Mouse (Mus musculus) hindbrain, embryonic 15.5 days (tissue): ENCODE data around the gene Fibp. TPM values are rescaled to one million over a fixed set of nuclear protein-coding genes. Genes with fewer than 3 reads are reported as not detected.

Experiments
- ATAC-seq: fragments of 200-750 bp; cut with Nextera tagmentation; 2 replicates; pipeline ENCODE4 v1.8.0; 2017; ENCODE audit warnings: low read depth, moderate number of reproducible peaks, moderate TSS enrichment; ENCODE audit not compliant: low FRiP score
- H3K27ac ChIP-seq: fragments of 300-500 bp; sonication (generic); replicated peaks from 2 replicates; pipeline ENCODE4 v1.5.1; 2015; ENCODE audit warnings: mild to moderate bottlenecking, inconsistent platforms
- H3K27me3 ChIP-seq: fragments of 300-500 bp; sonication (generic); 2 replicates; pipeline ENCODE4 v1.6.1; 2015; ENCODE audit warnings: control low read depth, inconsistent platforms
- H3K36me3 ChIP-seq: fragments of 300-500 bp; sonication (generic); 2 replicates; pipeline ENCODE4 v1.6.1; 2015; ENCODE audit warnings: control low read depth, inconsistent platforms
- H3K4me1 ChIP-seq: fragments of 300-500 bp; sonication (generic); replicated peaks from 2 replicates; pipeline ENCODE4 v1.6.1; 2015; ENCODE audit warnings: control low read depth, inconsistent platforms
- H3K4me2 ChIP-seq: fragments of 300-500 bp; sonication (generic); 2 replicates; pipeline ENCODE4 v1.6.1; 2015; ENCODE audit warnings: moderate library complexity, mild to moderate bottlenecking, inconsistent platforms
- H3K4me3 ChIP-seq: fragments of 300-500 bp; sonication (generic); 2 replicates; pipeline ENCODE4 v1.5.1; 2015; ENCODE audit warnings: mild to moderate bottlenecking, inconsistent platforms
- H3K9ac ChIP-seq: fragments of 300-500 bp; sonication (generic); 2 replicates; pipeline ENCODE4 v1.6.1; 2015; ENCODE audit warnings: inconsistent platforms
- H3K9me3 ChIP-seq: fragments of 300-500 bp; sonication (generic); 2 replicates; pipeline ENCODE4 v1.6.1; 2016; ENCODE audit warnings: control low read depth, inconsistent platforms
- WGBS: fragments of 180-500 bp; shearing (Covaris S2); methylation state at CpG from one replicate; pipeline ENCODE4 v1.1.7; 2015; 5-methylcytosine and 5-hydroxymethylcytosine counted together
- polyA plus RNA-seq: library from polyadenylated mRNA; unstranded; fragments of >200 nt; fragmentation: Nextera tagmentation; extraction: Ambion mirVana; gene quantifications from 2 replicates; pipeline ENCODE4 v1.2.1, GENCODE M21; 2015

The Fibp gene
- polyA plus RNA-seq, 1 experiment from 2014 or later = 160 TPM

DNA sequence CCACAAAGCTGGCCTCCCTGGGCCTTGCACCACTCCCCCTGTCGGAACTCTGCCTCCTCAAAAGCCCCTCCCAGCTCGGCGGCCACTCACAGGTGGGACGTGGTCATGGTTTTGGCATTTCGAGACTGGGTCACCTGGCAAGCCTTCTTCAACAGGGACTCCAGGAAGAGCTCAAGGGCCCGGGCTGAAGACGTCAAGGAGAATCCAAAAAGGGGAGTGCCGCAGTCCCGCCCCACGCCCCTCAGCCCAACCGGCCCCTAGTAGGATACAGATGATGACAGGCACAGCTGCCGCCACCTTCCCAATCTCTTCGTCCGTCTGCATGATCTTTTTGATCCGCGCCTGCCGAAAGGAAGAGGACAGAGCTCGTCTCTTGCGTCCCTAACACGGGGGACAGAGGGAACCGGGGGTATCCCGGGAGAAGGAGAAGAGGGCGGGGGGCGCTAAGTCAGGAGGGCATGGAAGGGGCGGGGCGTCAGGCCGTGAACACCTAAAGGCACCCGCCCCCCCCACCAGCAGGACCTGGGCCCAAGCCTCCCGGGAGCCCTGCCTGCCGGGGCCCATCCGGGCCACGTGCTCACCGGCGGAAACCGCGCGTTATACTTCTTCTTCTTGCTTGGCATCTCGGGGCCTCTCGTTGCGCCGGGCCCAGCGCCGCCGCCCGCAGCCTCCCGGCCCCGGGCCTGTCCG lies 36.2 kb upstream of the Fibp start:
- Histone ChIP-seq H3K27ac (peak overlapping the region; percentile 94), H3K4me1 (peaks cover 43% of the 10 kb centered on the region), H3K9me3 (no peaks in the 10 kb centered on the region), H3K4me2 (peak overlapping the region; percentile 92), H3K4me3 (peak overlapping the region; percentile 96), H3K9ac (peak overlapping the region; percentile 92), H3K27me3 (no peaks in the 10 kb centered on the region), H3K36me3 (peaks cover 26% of the 10 kb centered on the region)
- WGBS = under 1% methylated on average over 29 of the region's 48 CpGs
- peak; percentile 71 for ATAC-seq

DNA sequence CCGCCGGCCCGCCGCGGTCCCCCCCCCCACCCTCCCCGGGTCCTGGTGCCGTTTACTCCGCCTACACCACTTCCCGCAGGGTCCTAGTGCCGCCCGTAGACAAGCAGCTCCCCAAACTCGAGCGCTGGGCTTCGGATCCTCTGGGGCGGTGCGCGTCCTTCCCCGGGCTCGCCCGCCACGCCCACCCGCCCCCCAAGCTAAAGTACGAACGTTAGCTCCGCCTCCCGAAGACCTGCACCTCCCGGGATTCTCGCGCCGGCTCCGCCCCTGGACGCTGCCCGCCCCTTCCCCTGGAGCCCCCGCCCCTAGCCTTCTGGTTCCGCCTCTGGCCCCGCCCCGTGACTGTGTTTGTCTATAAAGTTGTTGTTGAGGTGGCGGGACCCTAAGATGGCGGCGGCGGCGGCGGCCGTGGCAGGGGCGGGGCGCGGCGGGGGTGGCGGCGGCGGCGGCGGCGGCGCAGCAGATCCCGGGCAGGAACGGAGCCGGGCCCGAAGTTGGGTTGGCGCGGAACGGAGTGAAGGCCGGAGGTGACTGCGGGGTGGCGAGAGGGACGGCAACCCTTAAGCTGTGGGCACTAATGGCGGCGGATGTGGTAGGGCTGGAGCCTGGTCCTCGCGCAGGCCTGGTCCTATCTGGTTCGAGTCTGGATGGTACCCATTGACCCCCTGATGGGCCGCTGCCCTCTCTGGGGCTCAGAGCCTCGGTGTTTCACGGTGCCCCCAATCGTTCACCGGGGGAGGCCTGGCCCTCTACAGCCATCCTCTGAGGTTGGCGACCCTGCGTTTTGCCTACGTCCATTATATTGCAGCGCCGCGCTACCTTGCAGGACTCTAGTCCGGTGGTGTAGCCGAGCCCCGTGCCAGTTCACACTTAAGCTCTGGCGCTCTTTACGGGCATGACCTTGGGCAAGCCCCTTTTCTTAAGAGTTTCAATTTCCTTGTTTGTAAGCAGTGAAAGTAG lies 35.4 kb upstream of the Fibp start, which contains the start of the genes Drap1 and AI837181:
Gene Drap1 (minus strand): TSS at position 198 of the 960 bp plus-strand sequence.
Gene AI837181 (plus strand): TSS at position 363 of the 960 bp plus-strand sequence.
- Histone ChIP-seq H3K4me2 (peak within 1 kb of the TSS; percentile 92), H3K9ac (peak within 1 kb of the TSS; percentile 92), H3K9me3 (no peaks in the 10 kb centered on the region), H3K27ac (peak within 1 kb of the TSS; percentile 94), H3K36me3 (peaks cover 22% of the 10 kb centered on the region), H3K4me3 (peak within 1 kb of the TSS; percentile 96), H3K27me3 (no peaks in the 10 kb centered on the region), H3K4me1 (peaks cover 48% of the 10 kb centered on the region)
- under 1% methylated on average over 66 of the region's 87 CpGs for WGBS
- ATAC-seq = peak; percentile 95

DNA sequence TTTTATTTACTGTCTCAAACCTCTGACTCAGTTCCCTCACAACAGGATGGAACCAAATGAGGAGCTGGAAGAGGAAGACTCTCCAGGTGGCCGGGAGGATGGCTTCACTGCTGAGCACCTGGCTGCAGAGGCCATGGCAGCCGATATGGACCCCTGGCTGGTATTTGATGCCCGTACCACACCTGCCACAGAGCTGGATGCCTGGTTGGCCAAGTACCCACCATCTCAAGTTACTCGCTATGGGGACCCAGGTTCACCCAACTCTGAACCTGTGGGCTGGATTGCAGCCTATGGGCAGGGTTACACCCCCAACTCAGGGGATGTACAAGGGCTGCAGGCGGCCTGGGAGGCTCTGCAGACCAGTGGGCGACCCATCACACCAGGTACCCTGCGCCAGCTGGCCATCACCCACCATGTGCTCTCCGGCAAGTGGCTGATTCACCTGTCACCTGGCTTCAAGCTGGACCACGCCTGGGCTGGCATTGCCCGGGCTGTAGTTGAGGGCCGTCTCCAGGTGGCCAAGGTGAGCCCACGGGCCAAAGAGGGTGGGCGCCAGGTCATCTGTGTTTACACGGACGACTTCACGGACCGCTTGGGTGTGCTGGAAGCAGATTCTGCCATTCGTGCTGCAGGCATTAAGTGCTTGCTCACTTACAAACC lies 34.4 kb upstream of the Fibp start:
- no peak for ATAC-seq

DNA sequence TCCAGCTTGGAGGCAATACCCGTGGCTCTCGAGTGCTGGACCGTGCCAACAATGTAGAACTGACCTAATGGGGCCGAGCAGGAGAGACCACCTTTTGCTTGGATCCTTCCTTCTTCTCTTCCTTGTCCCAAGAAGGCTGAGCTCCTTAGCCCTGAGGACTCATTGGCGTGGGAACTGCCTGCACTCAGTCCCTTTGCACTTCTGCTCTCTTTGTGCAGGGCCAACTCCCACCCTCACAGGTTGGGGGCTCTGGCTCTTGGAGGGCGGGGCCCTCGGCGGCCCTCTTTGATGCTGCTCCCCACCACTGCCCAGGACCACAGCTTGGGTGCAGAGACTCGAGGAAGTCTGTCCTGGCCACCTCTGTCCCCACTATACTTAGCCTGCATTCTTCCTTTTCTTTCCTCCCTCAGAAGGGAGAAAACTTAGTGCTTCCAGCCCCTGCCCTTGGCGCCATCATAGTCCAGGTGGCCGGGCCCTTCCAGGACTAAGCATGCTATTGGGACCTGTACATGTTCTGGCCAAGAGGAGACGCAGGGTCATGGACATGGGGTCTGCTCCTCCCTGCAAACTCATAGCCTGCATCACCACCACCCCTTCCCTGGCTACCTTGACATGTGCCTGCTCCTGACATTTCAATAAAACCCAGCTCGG lies 33.6 kb upstream of the Fibp start:
- WGBS = 94% methylated on average over 13 of the region's 13 CpGs
- peaks cover 12% of the 10 kb centered on the region for H3K36me3 ChIP-seq
- H3K27me3 ChIP-seq = no peaks in the 10 kb centered on the region
- H3K4me2 ChIP-seq = peak overlapping the region; percentile 77
- peaks cover 51% of the 10 kb centered on the region for H3K4me1 ChIP-seq
- H3K27ac ChIP-seq = no peak overlapping the region
- ATAC-seq = no peak
- H3K4me3 ChIP-seq = 0 out of 2 replicates have a peak overlapping the region, but pooled peaks have one; percentile 96
- H3K9ac ChIP-seq = no peak overlapping the region
- H3K9me3 ChIP-seq = no peaks in the 10 kb centered on the region

More for the DNA sequence above, 34.4 kb upstream of the Fibp start:
- Histone ChIP-seq H3K9me3 (no peaks in the 10 kb centered on the region), H3K27ac (peak overlapping the region; percentile 94), H3K27me3 (no peaks in the 10 kb centered on the region), H3K36me3 (peaks cover 14% of the 10 kb centered on the region), H3K9ac (peak overlapping the region; percentile 86), H3K4me3 (peak overlapping the region; percentile 96), H3K4me1 (peaks cover 51% of the 10 kb centered on the region), H3K4me2 (peak overlapping the region; percentile 77)
- WGBS = 90% methylated on average over 18 of the region's 18 CpGs

DNA sequence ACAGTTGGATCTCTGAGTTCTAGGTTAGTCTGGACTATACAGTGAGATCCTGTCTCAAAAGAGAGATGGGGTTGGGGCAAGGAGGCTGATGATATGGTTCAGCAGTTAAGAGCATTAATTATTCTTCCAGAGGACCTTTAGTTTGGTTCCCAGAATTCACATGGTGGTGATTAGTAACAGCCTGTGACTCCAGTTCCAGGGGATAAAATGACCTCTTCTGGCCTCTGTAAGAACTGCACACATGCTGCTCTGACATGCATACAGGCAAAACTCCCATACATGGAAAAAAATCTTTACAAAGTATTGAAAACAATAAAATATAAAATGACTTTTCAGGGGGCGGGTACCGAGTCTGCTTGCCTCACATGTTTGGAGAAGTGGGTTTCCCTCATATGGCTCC lies 32.3 kb upstream of the Fibp start:
- Histone ChIP-seq H3K4me3 (no peak overlapping the region), H3K4me1 (peaks cover 44% of the 10 kb centered on the region), H3K9me3 (no peaks in the 10 kb centered on the region), H3K27ac (no peak overlapping the region), H3K4me2 (no peak overlapping the region), H3K36me3 (peaks cover 12% of the 10 kb centered on the region), H3K9ac (no peak overlapping the region), H3K27me3 (no peaks in the 10 kb centered on the region)
- ATAC-seq = no peak
- WGBS = 89% methylated on average over 2 of the region's 2 CpGs

DNA sequence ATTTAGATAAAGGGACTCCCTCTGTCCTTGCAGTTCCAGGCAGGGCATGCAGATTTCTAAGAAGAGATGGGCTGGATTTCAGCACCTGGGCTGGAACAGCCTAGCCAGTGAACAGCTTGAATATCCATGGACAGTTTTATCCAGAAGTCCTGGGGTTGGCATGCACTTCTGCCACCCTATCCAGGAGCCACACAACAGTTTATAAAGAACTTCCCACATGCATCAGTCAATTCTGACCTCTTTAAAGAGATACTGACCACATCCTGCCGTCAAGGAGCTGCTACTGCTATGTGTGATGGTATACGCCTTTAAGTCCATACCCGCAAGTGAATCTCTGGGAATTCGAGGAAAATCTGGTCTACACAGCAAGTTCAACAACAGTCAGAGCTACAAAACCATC lies 31.2 kb upstream of the Fibp start:
- Histone ChIP-seq H3K9ac (no peak overlapping the region), H3K27me3 (no peaks in the 10 kb centered on the region), H3K4me1 (peaks cover 43% of the 10 kb centered on the region), H3K4me2 (no peak overlapping the region), H3K27ac (no peak overlapping the region), H3K36me3 (peaks cover 12% of the 10 kb centered on the region), H3K4me3 (no peak overlapping the region), H3K9me3 (no peaks in the 10 kb centered on the region)
- WGBS = 85% methylated on average over 4 of the region's 4 CpGs
- no peak for ATAC-seq

DNA sequence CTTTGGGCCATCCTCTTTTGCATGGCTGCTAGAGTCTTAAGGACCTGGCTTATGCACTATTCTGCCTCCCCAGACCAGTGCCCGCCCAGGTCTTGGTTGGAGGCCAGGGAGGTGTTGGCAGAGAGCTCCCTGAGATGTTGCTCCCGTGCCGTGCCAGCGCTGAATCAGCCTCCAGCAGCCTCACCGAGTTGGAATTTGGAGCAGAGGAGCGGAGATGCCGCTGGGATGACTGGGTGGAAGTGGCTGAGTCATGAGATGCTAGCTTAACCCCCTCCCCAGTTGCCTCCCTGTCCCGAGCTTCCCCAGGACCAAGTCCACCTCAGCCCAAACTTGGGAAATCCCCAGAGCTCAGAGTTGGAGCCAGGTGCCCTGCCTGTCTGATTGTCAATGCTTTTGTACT lies 30.6 kb upstream of the Fibp start:
- no peak overlapping the region for H3K9ac ChIP-seq
- peaks cover 43% of the 10 kb centered on the region for H3K4me1 ChIP-seq
- no peak overlapping the region for H3K4me3 ChIP-seq
- H3K27me3 ChIP-seq = no peaks in the 10 kb centered on the region
- no peaks in the 10 kb centered on the region for H3K9me3 ChIP-seq
- WGBS = 68% methylated on average over 8 of the region's 8 CpGs
- no peak for ATAC-seq
- H3K27ac ChIP-seq = 0 out of 2 replicates have a peak overlapping the region, but pooled peaks have one; percentile 6
- peaks cover 12% of the 10 kb centered on the region for H3K36me3 ChIP-seq
- no peak overlapping the region for H3K4me2 ChIP-seq

DNA sequence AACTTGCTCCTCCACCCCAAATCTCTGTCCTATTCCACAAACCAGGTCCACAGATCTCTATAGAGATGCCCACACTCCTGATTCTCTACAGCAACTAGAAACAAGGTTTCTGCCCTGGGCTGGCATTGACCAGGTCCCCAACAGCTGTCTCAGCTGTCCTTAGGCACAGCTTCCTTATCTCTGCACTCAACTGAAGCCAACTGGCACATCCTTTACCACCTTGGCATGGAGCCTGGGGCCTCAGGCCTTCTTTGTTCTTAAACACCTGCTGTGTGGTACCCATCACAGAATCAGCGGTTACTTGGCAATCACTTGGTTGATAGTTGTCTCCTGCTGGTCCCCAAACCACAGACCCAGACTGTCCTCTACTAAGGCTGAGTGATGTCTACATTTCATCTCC lies 30.0 kb upstream of the Fibp start:
- 43% methylated on average over 1 of the region's 1 CpGs for WGBS
- H3K27me3 ChIP-seq = no peaks in the 10 kb centered on the region
- H3K36me3 ChIP-seq = peaks cover 12% of the 10 kb centered on the region
- no peak overlapping the region for H3K9ac ChIP-seq
- H3K4me3 ChIP-seq = no peak overlapping the region
- no peaks in the 10 kb centered on the region for H3K9me3 ChIP-seq
- H3K27ac ChIP-seq = no peak overlapping the region
- no peak overlapping the region for H3K4me2 ChIP-seq
- ATAC-seq = no peak
- H3K4me1 ChIP-seq = peaks cover 43% of the 10 kb centered on the region

DNA sequence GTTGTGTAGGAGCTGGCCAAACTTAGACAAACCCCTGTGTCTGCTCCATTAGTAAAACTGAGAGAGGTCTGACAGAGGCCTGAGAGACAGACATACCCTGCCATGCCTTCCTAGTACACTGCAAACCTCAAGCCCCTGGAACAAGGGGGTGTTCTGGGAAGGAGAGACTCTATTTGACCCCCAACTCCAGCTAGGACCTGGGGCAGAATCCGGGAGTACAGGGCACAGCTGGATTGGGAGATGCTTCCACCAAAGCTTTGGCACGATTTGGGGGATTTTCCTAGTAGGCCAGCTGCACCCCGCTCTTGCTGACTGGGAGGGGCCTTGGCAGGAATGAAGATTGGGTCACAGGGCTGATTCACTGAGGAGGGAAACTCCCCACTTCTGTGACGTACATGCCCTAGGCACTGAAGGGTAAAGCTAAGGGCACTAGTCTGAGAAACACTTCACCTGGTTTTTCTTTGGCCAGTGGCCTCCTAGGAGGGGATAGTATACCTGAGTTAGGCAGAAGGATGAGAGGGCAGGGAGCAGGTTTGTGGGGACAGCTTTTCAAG lies 28.4 kb upstream of the Fibp start:
- Histone ChIP-seq H3K4me3 (no peak overlapping the region), H3K9ac (no peak overlapping the region), H3K27ac (no peak overlapping the region), H3K9me3 (no peaks in the 10 kb centered on the region), H3K36me3 (peaks cover 3% of the 10 kb centered on the region), H3K4me2 (no peak overlapping the region), H3K27me3 (0 out of 2 replicates have a peak, but pooled peaks cover 2% of the 10 kb centered on the region), H3K4me1 (peaks cover 29% of the 10 kb centered on the region)
- ATAC-seq = no peak
- 81% methylated on average over 4 of the region's 4 CpGs for WGBS

DNA sequence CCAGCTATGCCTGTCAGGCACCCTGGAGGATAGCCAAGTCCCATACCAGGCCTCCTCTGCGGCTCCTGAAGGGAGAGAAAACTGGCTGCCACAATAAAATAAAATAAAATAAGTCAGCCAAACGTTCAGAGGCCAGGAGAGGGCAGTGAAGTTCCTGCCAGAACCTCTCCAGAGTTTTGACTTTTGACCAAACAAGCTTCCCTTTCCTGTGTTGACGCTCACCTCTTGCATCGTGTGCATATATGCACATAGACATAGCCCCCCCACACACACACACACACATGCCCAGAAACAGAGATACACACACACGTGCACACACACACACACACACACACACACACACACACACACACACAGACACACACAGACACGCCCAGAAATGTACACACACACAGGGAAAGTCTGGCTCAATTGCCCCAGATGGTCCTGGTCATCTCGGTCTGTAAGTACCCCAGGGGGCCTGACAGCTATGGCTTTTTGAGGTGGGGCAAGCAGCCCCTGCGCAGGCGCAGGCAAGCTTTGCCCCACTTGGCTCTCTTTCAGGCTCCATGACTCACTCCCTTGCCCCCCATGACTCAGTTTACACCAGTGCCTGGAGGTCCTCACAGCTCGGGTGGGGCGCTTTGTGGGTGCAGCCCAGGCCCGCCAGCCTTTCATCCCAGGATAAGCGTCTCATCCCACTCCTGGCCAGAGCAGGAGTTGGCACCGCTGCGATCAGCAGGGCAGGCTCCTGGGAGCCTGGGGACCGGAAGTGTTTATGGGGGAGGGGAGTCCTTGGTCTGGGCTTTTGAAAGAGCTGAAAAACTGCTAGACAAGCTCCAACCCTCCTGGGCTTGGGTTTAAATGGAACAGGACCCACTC lies 27.2 kb upstream of the Fibp start:
- Histone ChIP-seq H3K27me3 (0 out of 2 replicates have a peak, but pooled peaks cover 5% of the 10 kb centered on the region), H3K4me3 (0 out of 2 replicates have a peak overlapping the region, but pooled peaks have one; percentile 6), H3K27ac (peak overlapping the region; percentile 62; the same call in 1 of the 2 replicates), H3K36me3 (no peaks in the 10 kb centered on the region), H3K4me1 (peaks cover 22% of the 10 kb centered on the region), H3K4me2 (peak overlapping the region; percentile 54), H3K9ac (no peak overlapping the region), H3K9me3 (no peaks in the 10 kb centered on the region)
- WGBS = 13% methylated on average over 16 of the region's 16 CpGs
- peak; percentile 58; the same call in 1 of the 2 replicates for ATAC-seq
